Mouse (Mus musculus): ENCODE measurements around the gene Ppp4r4.
"Not testable (repeated sequence)": the region's sequence is repeated elsewhere in the genome, so short reads cannot be mapped to it uniquely, and the experiment has no call there.

Ppp4r4 gene

GRCm38 (mm10) chr12:103532020-103532648 is at the start of gene Ppp4r4:
Gene Ppp4r4 (plus strand): TSS chr12:103532283.
- DNase-seq (ENCODE audit: low read depth in 2 of 2, low spot score in 2 of 2) = peak; percentile 75 to 76

- no peak for DNase-seq (ENCODE audit: low read depth in 2 of 2, low spot score in 2 of 2)
Observed at GRCm38 (mm10) chr12:103482781-103483180, 49.3 kb upstream of the Ppp4r4 start.

GRCm38 (mm10) chr12:103484200-103484972 is 47.7 kb upstream of the Ppp4r4 start:
- DNase-seq (ENCODE audit: low read depth in 2 of 2, low spot score in 2 of 2) = not testable (repeated sequence)

- DNase-seq (ENCODE audit: low read depth in 2 of 2, low spot score in 2 of 2) = no peak
Observed at GRCm38 (mm10) chr12:103486726-103487125, 45.4 kb upstream of the Ppp4r4 start.

- no peak for DNase-seq (ENCODE audit: low read depth in 2 of 2, low spot score in 2 of 2)
Observed at GRCm38 (mm10) chr12:103487276-103487675, 44.8 kb upstream of the Ppp4r4 start.

- DNase-seq (ENCODE audit: low read depth in 2 of 2, low spot score in 2 of 2) = no peak
Observed at GRCm38 (mm10) chr12:103487750-103488149, 44.3 kb upstream of the Ppp4r4 start.

GRCm38 (mm10) chr12:103491091-103491730 is 40.9 kb upstream of the Ppp4r4 start:
- DNase-seq (ENCODE audit: low read depth in 2 of 2, low spot score in 2 of 2) = no peak

GRCm38 (mm10) chr12:103492767-103493166 is 39.3 kb upstream of the Ppp4r4 start:
- peak; percentile 74 to 83 for DNase-seq (ENCODE audit: low read depth in 2 of 2, low spot score in 2 of 2)

GRCm38 (mm10) chr12:103494486-103494885 is 37.6 kb upstream of the Ppp4r4 start:
- peak; percentile 50 to 66 for DNase-seq (ENCODE audit: low read depth in 2 of 2, low spot score in 2 of 2)

- no peak for DNase-seq (ENCODE audit: low read depth in 2 of 2, low spot score in 2 of 2)
Observed at GRCm38 (mm10) chr12:103498768-103499167, 33.3 kb upstream of the Ppp4r4 start.

GRCm38 (mm10) chr12:103499261-103499660 is 32.8 kb upstream of the Ppp4r4 start:
- DNase-seq (ENCODE audit: low read depth in 2 of 2, low spot score in 2 of 2) = no peak

- no peak for DNase-seq (ENCODE audit: low read depth in 2 of 2, low spot score in 2 of 2)
Observed at GRCm38 (mm10) chr12:103503300-103503699, 28.8 kb upstream of the Ppp4r4 start.

- DNase-seq (ENCODE audit: low read depth in 2 of 2, low spot score in 2 of 2) = no peak
Observed at GRCm38 (mm10) chr12:103504402-103504801, 27.7 kb upstream of the Ppp4r4 start.

GRCm38 (mm10) chr12:103508346-103508745 is 23.7 kb upstream of the Ppp4r4 start:
- DNase-seq (ENCODE audit: low read depth in 2 of 2, low spot score in 2 of 2) = no peak

GRCm38 (mm10) chr12:103509893-103510292 is 22.2 kb upstream of the Ppp4r4 start:
- no peak for DNase-seq (ENCODE audit: low read depth in 2 of 2, low spot score in 2 of 2)

- DNase-seq (ENCODE audit: low read depth in 2 of 2, low spot score in 2 of 2) = no peak
Observed at GRCm38 (mm10) chr12:103511586-103511985, 20.5 kb upstream of the Ppp4r4 start.

GRCm38 (mm10) chr12:103513039-103513438 is 19.0 kb upstream of the Ppp4r4 start:
- no peak for DNase-seq (ENCODE audit: low read depth in 2 of 2, low spot score in 2 of 2)

GRCm38 (mm10) chr12:103513451-103513871 is 18.6 kb upstream of the Ppp4r4 start:
- DNase-seq (ENCODE audit: low read depth in 2 of 2, low spot score in 2 of 2) = no peak

- DNase-seq (ENCODE audit: low read depth in 2 of 2, low spot score in 2 of 2) = no peak
Observed at GRCm38 (mm10) chr12:103514354-103514753, 17.7 kb upstream of the Ppp4r4 start.

- DNase-seq (ENCODE audit: low read depth in 2 of 2, low spot score in 2 of 2) = no peak
Observed at GRCm38 (mm10) chr12:103515638-103516037, 16.4 kb upstream of the Ppp4r4 start.

GRCm38 (mm10) chr12:103518640-103519039 is 13.4 kb upstream of the Ppp4r4 start:
- DNase-seq (ENCODE audit: low read depth in 2 of 2, low spot score in 2 of 2) = no peak

GRCm38 (mm10) chr12:103530596-103530995 is 1.5 kb upstream of the Ppp4r4 start:
- DNase-seq (ENCODE audit: low read depth in 2 of 2, low spot score in 2 of 2) = no peak
